Mouse (Mus musculus): ENCODE measurements at regions not wholly inside any gene's neighbourhood (a gene's known extent, or its start where the extent isn't known, plus 50 kb on each side); places are given as distances from the start of the nearest gene placed in this dataset.

GRCm38 (mm10) chr12:98050500-98050899 is 208.8 kb downstream of the Galc start:
- H3K27me3 ChIP-seq (ENCODE audit: control insufficient read depth, insufficient read depth, low read length) = no peaks in the 10 kb centered on the region
- no peak for DNase-seq
- TF ChIP-seq CTCF (IDR thresholded peaks at IDR 0.05; ENCODE audit: borderline replicate concordance, insufficient read depth, low read depth, low read length) (no peak), POLR2A (IDR thresholded peaks at IDR 0.05; ENCODE audit: borderline replicate concordance, insufficient read depth, low read length) (no peak)
- WGBS = 31% methylated on average over 1 of the region's 1 CpGs
- H3K27ac ChIP-seq (ENCODE audit: insufficient read depth, low read length) = no peak overlapping the region
- no peak overlapping the region for H3K4me3 ChIP-seq (replicated peaks; ENCODE audit: insufficient read depth, low read depth, low read length)
- H3K4me1 ChIP-seq (ENCODE audit: control insufficient read depth, insufficient read depth, low read length) = no peaks in the 10 kb centered on the region

- TF ChIP-seq POLR2A (IDR thresholded peaks at IDR 0.05; ENCODE audit: borderline replicate concordance, insufficient read depth, low read length) (no peak), CTCF (IDR thresholded peaks at IDR 0.05; ENCODE audit: borderline replicate concordance, insufficient read depth, low read depth, low read length) (no peak)
- Histone ChIP-seq H3K4me1 (ENCODE audit: control insufficient read depth, insufficient read depth, low read length) (no peaks in the 10 kb centered on the region), H3K27ac (ENCODE audit: insufficient read depth, low read length) (no peak overlapping the region), H3K27me3 (ENCODE audit: control insufficient read depth, insufficient read depth, low read length) (no peaks in the 10 kb centered on the region), H3K4me3 (replicated peaks; ENCODE audit: insufficient read depth, low read depth, low read length) (no peak overlapping the region)
- DNase-seq = no peak
- 23% methylated on average over 5 of the region's 5 CpGs for WGBS
Measured at GRCm38 (mm10) chr12:98050057-98050456, 209.2 kb downstream of the Galc start.

- no peak for TF ChIP-seq POLR2A (IDR thresholded peaks at IDR 0.05; ENCODE audit: borderline replicate concordance, insufficient read depth, low read length)
- no peak for TF ChIP-seq CTCF (IDR thresholded peaks at IDR 0.05; ENCODE audit: borderline replicate concordance, insufficient read depth, low read depth, low read length)
- no peak overlapping the region for H3K27ac ChIP-seq (ENCODE audit: insufficient read depth, low read length)
- H3K4me1 ChIP-seq (ENCODE audit: control insufficient read depth, insufficient read depth, low read length) = no peaks in the 10 kb centered on the region
- H3K27me3 ChIP-seq (ENCODE audit: control insufficient read depth, insufficient read depth, low read length) = no peaks in the 10 kb centered on the region
- WGBS = 92% methylated on average over 8 of the region's 8 CpGs
- no peak for DNase-seq
- no peak overlapping the region for H3K4me3 ChIP-seq (replicated peaks; ENCODE audit: insufficient read depth, low read depth, low read length)
Measured at GRCm38 (mm10) chr12:98047765-98048164, 211.5 kb downstream of the Galc start.

- no peaks in the 10 kb centered on the region for H3K27me3 ChIP-seq (ENCODE audit: control insufficient read depth, insufficient read depth, low read length)
- H3K4me3 ChIP-seq (replicated peaks; ENCODE audit: insufficient read depth, low read depth, low read length) = no peak overlapping the region
- TF ChIP-seq POLR2A (IDR thresholded peaks at IDR 0.05; ENCODE audit: borderline replicate concordance, insufficient read depth, low read length) (no peak), CTCF (IDR thresholded peaks at IDR 0.05; ENCODE audit: borderline replicate concordance, insufficient read depth, low read depth, low read length) (no peak)
- WGBS = 50% methylated on average over 11 of the region's 11 CpGs
- DNase-seq = no peak
- H3K27ac ChIP-seq (ENCODE audit: insufficient read depth, low read length) = no peak overlapping the region
- no peaks in the 10 kb centered on the region for H3K4me1 ChIP-seq (ENCODE audit: control insufficient read depth, insufficient read depth, low read length)
Measured at GRCm38 (mm10) chr12:98046459-98047440, 212.5 kb downstream of the Galc start.

- H3K27me3 ChIP-seq (ENCODE audit: control insufficient read depth, insufficient read depth, low read length) = no peaks in the 10 kb centered on the region
- no peaks in the 10 kb centered on the region for H3K4me1 ChIP-seq (ENCODE audit: control insufficient read depth, insufficient read depth, low read length)
- H3K27ac ChIP-seq (ENCODE audit: insufficient read depth, low read length) = no peak overlapping the region
- no peak for DNase-seq
- H3K4me3 ChIP-seq (replicated peaks; ENCODE audit: insufficient read depth, low read depth, low read length) = no peak overlapping the region
- TF ChIP-seq POLR2A (IDR thresholded peaks at IDR 0.05; ENCODE audit: borderline replicate concordance, insufficient read depth, low read length) = no peak
- no peak for TF ChIP-seq CTCF (IDR thresholded peaks at IDR 0.05; ENCODE audit: borderline replicate concordance, insufficient read depth, low read depth, low read length)
- 73% methylated on average over 5 of the region's 5 CpGs for WGBS
Measured at GRCm38 (mm10) chr12:98045784-98046458, 213.3 kb downstream of the Galc start.

GRCm38 (mm10) chr12:98043436-98043835 is 215.8 kb downstream of the Galc start:
- Histone ChIP-seq H3K27me3 (ENCODE audit: control insufficient read depth, insufficient read depth, low read length) (no peaks in the 10 kb centered on the region), H3K4me1 (ENCODE audit: control insufficient read depth, insufficient read depth, low read length) (no peaks in the 10 kb centered on the region), H3K4me3 (replicated peaks; ENCODE audit: insufficient read depth, low read depth, low read length) (no peak overlapping the region), H3K27ac (ENCODE audit: insufficient read depth, low read length) (no peak overlapping the region)
- no peak for DNase-seq
- 34% methylated on average over 5 of the region's 5 CpGs for WGBS
- no peak for TF ChIP-seq CTCF (IDR thresholded peaks at IDR 0.05; ENCODE audit: borderline replicate concordance, insufficient read depth, low read depth, low read length)
- TF ChIP-seq POLR2A (IDR thresholded peaks at IDR 0.05; ENCODE audit: borderline replicate concordance, insufficient read depth, low read length) = no peak

GRCm38 (mm10) chr12:98039677-98040076 is 219.6 kb downstream of the Galc start:
- TF ChIP-seq CTCF (IDR thresholded peaks at IDR 0.05; ENCODE audit: borderline replicate concordance, insufficient read depth, low read depth, low read length) (no peak), POLR2A (IDR thresholded peaks at IDR 0.05; ENCODE audit: borderline replicate concordance, insufficient read depth, low read length) (no peak)
- no peak for DNase-seq
- Histone ChIP-seq H3K4me1 (ENCODE audit: control insufficient read depth, insufficient read depth, low read length) (no peaks in the 10 kb centered on the region), H3K27ac (ENCODE audit: insufficient read depth, low read length) (no peak overlapping the region), H3K4me3 (replicated peaks; ENCODE audit: insufficient read depth, low read depth, low read length) (no peak overlapping the region), H3K27me3 (ENCODE audit: control insufficient read depth, insufficient read depth, low read length) (no peaks in the 10 kb centered on the region)
- WGBS = 29% methylated on average over 4 of the region's 4 CpGs

Measured in cerebellum, adult 2 months (tissue).